Comparison of ENCODE assay signal across 9 mouse cellular contexts in the genomic region with DNA sequence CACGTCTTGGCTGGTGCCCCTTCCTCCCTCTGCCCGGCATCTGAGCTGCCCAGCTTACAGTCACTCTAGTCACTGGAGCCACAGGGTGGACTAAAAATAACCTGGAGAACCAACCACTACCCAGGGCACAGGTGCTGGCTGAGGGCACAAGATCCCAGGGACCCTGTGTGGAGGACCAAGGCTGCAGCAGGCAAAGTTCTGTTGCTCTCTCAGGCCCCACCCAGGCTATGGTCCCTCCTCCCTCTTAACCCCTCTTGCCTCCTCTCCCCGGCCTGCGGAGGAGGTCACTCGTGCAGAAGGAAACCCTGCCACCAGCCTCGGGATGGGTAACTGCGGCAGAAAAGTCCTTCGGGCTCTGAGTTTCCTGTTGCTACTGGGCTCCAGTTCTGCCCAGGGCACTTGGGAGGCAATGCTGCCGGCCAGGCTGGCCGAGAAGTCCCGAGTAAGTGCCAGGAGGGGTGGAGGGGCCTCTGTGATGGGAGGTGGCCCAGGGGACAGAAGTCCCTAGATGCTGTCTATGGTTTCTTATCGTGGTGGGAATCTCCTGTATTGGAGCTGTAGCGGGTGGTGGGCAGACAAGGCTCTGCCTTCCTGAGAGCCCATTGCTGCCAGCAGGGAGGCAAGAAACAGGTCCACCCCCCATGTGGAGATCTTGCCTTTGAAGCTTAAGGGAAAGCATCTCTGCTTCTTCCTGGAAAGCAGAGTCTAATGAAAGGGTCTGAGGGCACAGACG. TPM values are rescaled to one million over a fixed set of nuclear protein-coding genes. Genes with fewer than 3 reads are reported as not detected.
A peak's percentile ranks its signal among the peaks of the same experiment; 100 is the strongest.
DNase-seq lines count a peak whose midpoint lies in the region; ATAC-seq and TF ChIP-seq lines count a peak whose summit lies in the region.
"Had no signal": no experiment of that assay in that cellular context is flagged by ENCODE, and none has a peak within 500 bp of the region (broad histone marks: within the 10 kb centered on the region; RNA-seq: fewer than 3 reads in every experiment).

Wfdc1 (plus strand) TSS at position 147 of the 733 bp plus-strand sequence.

- 23% methylated on average over 14 of the region's 14 CpGs for WGBS in intestine, embryonic 15.5 days

- H3K9ac ChIP-seq in intestine, embryonic 15.5 days = peak within 1 kb of the TSS; percentile 30; the same call in 1 of the 2 replicates

- H3K4me3 ChIP-seq in layer of hippocampus, adult 2 months = peak within 1 kb of the TSS; percentile 40
- H3K4me3 ChIP-seq in intestine, embryonic 15.5 days (replicated peaks) = no peak within 1 kb of the TSS

- DNase-seq in layer of hippocampus, adult 2 months (ENCODE audit: low spot score in 2 of 2) = no peak
- DNase-seq in layer of hippocampus, adult 8-10 months (ENCODE audit: low spot score in 2 of 2) = no peak
- DNase-seq in gastrocnemius, postnatal 25 days = peak; percentile 79
- DNase-seq in skeletal muscle tissue, adult 2 months (ENCODE audit: low read depth, low spot score) = peak; percentile 87
- no peak for DNase-seq in thymus, postnatal 36 days

- H3K27ac ChIP-seq in layer of hippocampus, adult 2 months = peak within 1 kb of the TSS; percentile 59
- no peak within 1 kb of the TSS for H3K27ac ChIP-seq in intestine, embryonic 15.5 days

- ATAC-seq in intestine, embryonic 15.5 days = no peak
- ATAC-seq in monocyte, adult 5-6 weeks (replicated peaks; ENCODE audit: insufficient number of reproducible peaks, low FRiP score, low TSS enrichment, poor library complexity, severe bottlenecking) = no peak
- no peak for ATAC-seq in granulocyte monocyte progenitor cell, adult 5-6 weeks (replicated peaks; ENCODE audit: poor library complexity, severe bottlenecking)

- no peaks in the 10 kb centered on the region for H3K9me3 ChIP-seq in intestine, embryonic 15.5 days

- H3K4me1 ChIP-seq in intestine, embryonic 15.5 days (replicated peaks) = peaks cover 40% of the 10 kb centered on the region

- H3K36me3 ChIP-seq in intestine, embryonic 15.5 days = no peaks in the 10 kb centered on the region

- peak within 1 kb of the TSS; percentile 24 for H3K4me2 ChIP-seq in intestine, embryonic 15.5 days (replicated peaks)

- H3K27me3 ChIP-seq in intestine, embryonic 15.5 days (replicated peaks) = no peaks in the 10 kb centered on the region

- no peak for TF ChIP-seq CTCF in layer of hippocampus, adult 2 months (conservative IDR thresholded peaks at IDR 0.05)

RNA-seq across cellular contexts. Expression of gene Wfdc1, which starts in this region (rescaled TPM):
- total RNA-seq in layer of hippocampus, adult 2 months (2021) = 1 to 10 TPM; 6.3 to 6.7 TPM
- 1 to 10 TPM; 5.9 to 7.8 (median 7.0) TPM for total RNA-seq in layer of hippocampus, adult 8-10 months (2022)
- 100 to 1,000 TPM in 1 of 2 experiments, 10 to 100 TPM in 1; 74.0 to 104 TPM for total RNA-seq in gastrocnemius, postnatal 25 days (2021)
- 4.5 and 4.6 TPM in 2 replicates for polyA plus RNA-seq in intestine, embryonic 15.5 days (2015; fragmentation: Nextera tagmentation; extraction: Ambion mirVana)
- total RNA-seq in monocyte, adult 5-6 weeks (2017) = not detected in 3 replicates
- not detected in 2 replicates for total RNA-seq in granulocyte monocyte progenitor cell, adult 5-6 weeks (2014; fragmentation: Nextera tagmentation)
- total RNA-seq in granulocyte monocyte progenitor cell, adult 5-6 weeks (2017) = not detected in 2 replicates
- total RNA-seq: MEL had no signal

Comparison
In these comparisons a context has a peak if more than half of its experiments do, and no peak if none do; other contexts are left out.
1. RNA of gene Wfdc1 (total RNA-seq): 74.0 to 104 TPM in gastrocnemius, postnatal 25 days; 5.9 to 7.8 TPM in layer of hippocampus, adult 8-10 months, 6.3 to 6.7 TPM in layer of hippocampus, adult 2 months, not detected in monocyte, adult 5-6 weeks and not detected in granulocyte monocyte progenitor cell, adult 5-6 weeks; every median in the first group is over 4 times any median in the second.
2. DNase-seq: peak in gastrocnemius, postnatal 25 days (single experiment) and skeletal muscle tissue, adult 2 months (single experiment); none in layer of hippocampus, adult 2 months (0 of 2), layer of hippocampus, adult 8-10 months (0 of 2) and thymus, postnatal 36 days (0 of 2).